Mouse (Mus musculus): ENCODE measurements around the gene Adam1b. TPM values are rescaled to one million over a fixed set of nuclear protein-coding genes. Genes with fewer than 3 reads are reported as not detected.

Adam1b gene
- polyA plus RNA-seq, 1 experiment = not detected

DNA sequence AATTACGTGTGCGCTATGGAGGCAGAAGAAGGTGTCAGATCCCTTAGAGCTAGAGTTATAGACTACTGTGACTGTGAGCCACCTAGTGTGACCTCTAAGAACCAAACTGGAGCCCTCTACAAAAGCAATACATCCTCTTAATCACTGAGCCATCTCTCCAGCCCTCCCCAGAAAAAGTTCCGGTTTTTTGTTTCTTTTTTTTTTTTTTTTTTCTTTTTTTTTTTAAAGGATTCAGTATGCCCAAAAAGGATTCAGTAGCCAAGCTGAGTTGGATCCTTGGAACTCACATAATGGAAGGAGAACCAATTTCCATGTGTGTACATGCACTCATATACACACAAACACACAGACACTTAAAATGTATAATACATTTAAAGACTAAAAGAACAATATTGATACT lies 40.1 kb upstream of the Adam1b start:
- TF ChIP-seq POLR2A (IDR thresholded peaks at IDR 0.05; ENCODE audit: low read depth, low read length) = no peak
- TF ChIP-seq CTCF (IDR thresholded peaks at IDR 0.05; ENCODE audit: extremely low read depth, insufficient read length, insufficient replicate concordance, low read depth, low read length) = no peak
- Histone ChIP-seq H3K36me3 (ENCODE audit: control insufficient read depth, insufficient read depth, low read length) (peaks cover 10% of the 10 kb centered on the region), H3K4me3 (ENCODE audit: low read depth, low read length) (no peak overlapping the region), H3K4me1 (ENCODE audit: control insufficient read depth, insufficient read depth, insufficient read length, low read length) (peaks cover 3% of the 10 kb centered on the region; the same call in 1 of the 2 replicates), H3K27ac (ENCODE audit: insufficient read depth, low read depth, low read length) (no peak overlapping the region), H3K27me3 (ENCODE audit: control insufficient read depth, insufficient read depth, low read length) (no peaks in the 10 kb centered on the region; the same call in 1 of the 2 replicates)
- WGBS = 79% methylated on average over 3 of the region's 3 CpGs

DNA sequence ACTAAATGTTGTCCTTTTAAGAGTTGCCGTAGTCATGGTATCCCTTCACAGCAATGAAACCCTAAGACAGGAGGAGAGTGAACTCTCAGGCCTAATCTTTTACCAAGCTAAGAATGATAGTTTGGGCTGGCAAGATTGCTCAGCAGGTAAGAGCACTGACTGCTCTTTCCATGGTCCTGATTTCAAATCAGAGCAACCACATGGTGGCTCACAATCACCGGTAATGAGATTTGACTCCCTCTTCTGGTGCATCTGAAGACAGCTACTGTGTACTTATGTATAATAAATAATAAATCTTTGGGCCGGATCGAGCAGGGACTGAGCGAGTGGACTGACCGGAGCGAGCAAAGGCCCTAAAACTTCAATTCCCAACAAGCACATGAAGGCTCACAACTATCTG lies 38.0 kb upstream of the Adam1b start:
- no peak overlapping the region for H3K4me3 ChIP-seq (ENCODE audit: low read depth, low read length)
- no peak overlapping the region for H3K27ac ChIP-seq (ENCODE audit: insufficient read depth, low read depth, low read length)
- no peak for TF ChIP-seq CTCF (IDR thresholded peaks at IDR 0.05; ENCODE audit: extremely low read depth, insufficient read length, insufficient replicate concordance, low read depth, low read length)
- no peak for TF ChIP-seq POLR2A (IDR thresholded peaks at IDR 0.05; ENCODE audit: low read depth, low read length)
- peaks cover 14% of the 10 kb centered on the region for H3K36me3 ChIP-seq (ENCODE audit: control insufficient read depth, insufficient read depth, low read length)
- H3K27me3 ChIP-seq (ENCODE audit: control insufficient read depth, insufficient read depth, low read length) = no peaks in the 10 kb centered on the region; the same call in 1 of the 2 replicates
- 63% methylated on average over 7 of the region's 7 CpGs for WGBS
- peaks cover 3% of the 10 kb centered on the region; the same call in 1 of the 2 replicates for H3K4me1 ChIP-seq (ENCODE audit: control insufficient read depth, insufficient read depth, insufficient read length, low read length)

DNA sequence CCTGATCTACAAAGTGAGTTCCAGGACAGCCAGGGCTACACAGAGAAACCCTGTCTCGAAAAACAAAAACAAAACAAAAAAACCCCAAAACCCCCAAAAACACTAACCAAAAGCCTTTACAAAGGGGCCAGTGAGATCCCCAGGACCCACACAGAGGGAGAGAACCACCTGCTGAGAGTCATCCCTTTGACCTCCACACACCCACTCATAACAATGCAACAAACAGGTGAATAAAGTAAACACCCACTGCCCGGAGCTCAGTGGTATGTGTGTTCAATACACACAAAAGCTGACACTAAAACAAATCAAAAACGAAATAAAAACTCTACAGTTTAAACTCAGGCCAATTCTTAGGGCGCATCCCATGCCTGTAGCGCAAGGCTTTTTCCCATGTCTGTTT lies 36.8 kb upstream of the Adam1b start:
- H3K27ac ChIP-seq (ENCODE audit: insufficient read depth, low read depth, low read length) = no peak overlapping the region
- no peaks in the 10 kb centered on the region for H3K27me3 ChIP-seq (ENCODE audit: control insufficient read depth, insufficient read depth, low read length)
- TF ChIP-seq CTCF (IDR thresholded peaks at IDR 0.05; ENCODE audit: extremely low read depth, insufficient read length, insufficient replicate concordance, low read depth, low read length) (no peak), POLR2A (IDR thresholded peaks at IDR 0.05; ENCODE audit: low read depth, low read length) (no peak)
- no peak overlapping the region for H3K4me3 ChIP-seq (ENCODE audit: low read depth, low read length)
- H3K4me1 ChIP-seq (ENCODE audit: control insufficient read depth, insufficient read depth, insufficient read length, low read length) = peaks cover 3% of the 10 kb centered on the region; the same call in 1 of the 2 replicates
- peaks cover 25% of the 10 kb centered on the region for H3K36me3 ChIP-seq (ENCODE audit: control insufficient read depth, insufficient read depth, low read length)
- WGBS = 83% methylated on average over 5 of the region's 5 CpGs

DNA sequence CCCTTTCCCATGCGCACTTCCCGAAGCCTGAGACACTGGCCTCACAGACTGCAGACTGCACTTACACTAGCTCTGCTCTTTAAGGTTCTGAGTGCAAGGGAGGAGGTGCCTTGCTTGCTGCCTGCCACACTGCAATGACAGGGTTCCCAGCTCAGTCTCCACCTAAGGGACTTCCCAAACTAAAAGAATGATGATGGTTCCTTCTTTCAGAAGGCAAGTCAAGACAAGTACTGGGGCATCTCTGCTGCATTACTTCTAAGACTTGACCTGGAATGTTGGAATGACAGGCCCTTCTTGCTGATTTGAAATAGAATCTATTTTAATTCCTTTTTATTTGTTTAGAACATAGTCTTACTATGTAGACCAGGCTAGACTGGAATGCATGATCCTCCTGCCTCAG lies 34.4 kb upstream of the Adam1b start:
- WGBS = 89% methylated on average over 2 of the region's 2 CpGs
- peaks cover 45% of the 10 kb centered on the region for H3K36me3 ChIP-seq (ENCODE audit: control insufficient read depth, insufficient read depth, low read length)
- no peaks in the 10 kb centered on the region for H3K27me3 ChIP-seq (ENCODE audit: control insufficient read depth, insufficient read depth, low read length)
- no peaks in the 10 kb centered on the region for H3K4me1 ChIP-seq (ENCODE audit: control insufficient read depth, insufficient read depth, insufficient read length, low read length)
- TF ChIP-seq POLR2A (IDR thresholded peaks at IDR 0.05; ENCODE audit: low read depth, low read length) (no peak), CTCF (IDR thresholded peaks at IDR 0.05; ENCODE audit: extremely low read depth, insufficient read length, insufficient replicate concordance, low read depth, low read length) (no peak)
- no peak overlapping the region for H3K4me3 ChIP-seq (ENCODE audit: low read depth, low read length)
- no peak overlapping the region for H3K27ac ChIP-seq (ENCODE audit: insufficient read depth, low read depth, low read length)

DNA sequence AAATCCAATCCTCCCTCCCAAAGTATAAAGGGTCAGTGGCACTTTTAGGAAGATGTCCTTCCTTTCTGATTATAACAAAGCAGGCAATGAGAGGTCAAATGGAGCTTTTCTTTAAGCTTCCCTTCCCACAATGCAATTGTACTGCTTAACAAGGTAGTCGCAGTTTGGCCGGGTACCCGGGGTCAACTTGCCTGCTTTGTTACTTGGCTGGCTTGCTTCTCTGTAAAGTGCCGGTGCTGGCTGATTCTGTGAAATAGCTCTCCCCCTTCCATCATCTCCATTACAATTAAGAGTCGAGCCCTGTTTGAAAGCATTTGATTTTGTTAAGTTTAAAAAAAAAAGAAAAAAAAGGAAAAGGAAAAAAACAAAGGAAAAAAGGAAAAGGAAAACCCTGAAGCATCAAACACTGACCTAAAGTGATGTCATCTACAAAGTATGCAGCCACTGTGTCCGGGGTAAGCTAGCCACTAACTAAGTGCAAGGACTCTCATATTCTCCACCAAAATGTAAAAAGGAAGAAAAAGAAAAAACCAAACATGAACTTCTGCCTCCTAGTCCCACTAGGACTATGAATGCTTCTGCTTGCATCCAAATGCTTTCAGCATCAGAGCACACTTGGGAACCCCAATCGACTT lies 33.8 kb upstream of the Adam1b start:
- Histone ChIP-seq H3K27me3 (ENCODE audit: control insufficient read depth, insufficient read depth, low read length) (no peaks in the 10 kb centered on the region), H3K27ac (ENCODE audit: insufficient read depth, low read depth, low read length) (no peak overlapping the region), H3K4me1 (ENCODE audit: control insufficient read depth, insufficient read depth, insufficient read length, low read length) (no peaks in the 10 kb centered on the region), H3K36me3 (ENCODE audit: control insufficient read depth, insufficient read depth, low read length) (peaks cover 50% of the 10 kb centered on the region), H3K4me3 (ENCODE audit: low read depth, low read length) (no peak overlapping the region)
- no peak for TF ChIP-seq POLR2A (IDR thresholded peaks at IDR 0.05; ENCODE audit: low read depth, low read length)
- TF ChIP-seq CTCF (IDR thresholded peaks at IDR 0.05; ENCODE audit: extremely low read depth, insufficient read length, insufficient replicate concordance, low read depth, low read length) = no peak
- WGBS = 78% methylated on average over 7 of the region's 7 CpGs

DNA sequence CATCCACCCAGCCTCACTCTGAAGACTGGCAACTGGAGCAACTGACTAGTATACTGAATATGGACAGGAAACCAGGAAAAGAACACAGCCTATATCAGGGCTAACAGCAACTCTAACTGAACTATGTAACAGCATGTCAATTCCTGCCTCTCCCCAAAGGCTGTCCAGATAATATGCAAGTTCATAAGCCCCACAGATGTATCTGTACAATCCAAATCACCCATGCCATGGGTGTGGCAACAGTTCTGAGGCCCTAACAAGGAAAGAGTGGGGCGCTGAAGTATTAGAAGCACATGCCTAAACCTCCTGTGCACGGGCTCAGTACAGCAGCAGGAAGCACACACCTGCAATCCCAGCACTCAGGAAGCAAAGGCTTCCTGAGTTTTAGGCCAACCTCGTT lies 31.9 kb upstream of the Adam1b start:
- Histone ChIP-seq H3K27me3 (ENCODE audit: control insufficient read depth, insufficient read depth, low read length) (no peaks in the 10 kb centered on the region), H3K27ac (ENCODE audit: insufficient read depth, low read depth, low read length) (no peak overlapping the region), H3K4me3 (ENCODE audit: low read depth, low read length) (no peak overlapping the region), H3K4me1 (ENCODE audit: control insufficient read depth, insufficient read depth, insufficient read length, low read length) (no peaks in the 10 kb centered on the region), H3K36me3 (ENCODE audit: control insufficient read depth, insufficient read depth, low read length) (peaks cover 64% of the 10 kb centered on the region)
- TF ChIP-seq POLR2A (IDR thresholded peaks at IDR 0.05; ENCODE audit: low read depth, low read length) = no peak
- no peak for TF ChIP-seq CTCF (IDR thresholded peaks at IDR 0.05; ENCODE audit: extremely low read depth, insufficient read length, insufficient replicate concordance, low read depth, low read length)
- WGBS = 70% methylated on average over 3 of the region's 3 CpGs

DNA sequence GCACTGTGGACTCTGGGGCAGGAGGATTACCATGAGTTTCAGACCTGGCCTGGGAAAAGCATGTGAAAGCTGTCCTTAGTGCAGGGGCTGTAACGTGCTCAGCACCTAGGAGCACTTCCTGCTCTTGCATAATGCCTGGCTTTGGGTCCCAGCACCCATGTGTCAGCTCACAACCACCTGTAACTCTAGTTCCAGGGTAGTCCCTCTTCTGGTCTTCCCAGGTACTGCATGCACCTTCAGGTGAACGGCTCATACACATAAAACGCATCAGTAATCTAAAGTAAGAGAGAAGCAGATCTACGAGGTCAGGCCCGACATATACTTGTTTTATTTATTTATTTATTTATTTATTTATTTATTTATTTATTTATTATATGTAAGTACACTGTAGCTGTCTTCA lies 31.3 kb upstream of the Adam1b start:
- Histone ChIP-seq H3K27ac (ENCODE audit: insufficient read depth, low read depth, low read length) (no peak overlapping the region), H3K36me3 (ENCODE audit: control insufficient read depth, insufficient read depth, low read length) (peaks cover 68% of the 10 kb centered on the region), H3K27me3 (ENCODE audit: control insufficient read depth, insufficient read depth, low read length) (no peaks in the 10 kb centered on the region), H3K4me3 (ENCODE audit: low read depth, low read length) (no peak overlapping the region), H3K4me1 (ENCODE audit: control insufficient read depth, insufficient read depth, insufficient read length, low read length) (no peaks in the 10 kb centered on the region)
- WGBS = 90% methylated on average over 5 of the region's 5 CpGs
- no peak for TF ChIP-seq POLR2A (IDR thresholded peaks at IDR 0.05; ENCODE audit: low read depth, low read length)
- peak; percentile 39; the same call in 1 of the 2 replicates for TF ChIP-seq CTCF (IDR thresholded peaks at IDR 0.05; ENCODE audit: extremely low read depth, insufficient read length, insufficient replicate concordance, low read depth, low read length)
